Mouse (Mus musculus): ENCODE measurements around the gene Scnn1a. TPM values are rescaled to one million over a fixed set of nuclear protein-coding genes. Genes with fewer than 3 reads are reported as not detected.
A peak's percentile ranks its signal among the peaks of the same experiment; 100 is the strongest.

Gene Scnn1a
- polyA plus RNA-seq, 1 experiment from 2014 or later = 0.93 TPM

DNA sequence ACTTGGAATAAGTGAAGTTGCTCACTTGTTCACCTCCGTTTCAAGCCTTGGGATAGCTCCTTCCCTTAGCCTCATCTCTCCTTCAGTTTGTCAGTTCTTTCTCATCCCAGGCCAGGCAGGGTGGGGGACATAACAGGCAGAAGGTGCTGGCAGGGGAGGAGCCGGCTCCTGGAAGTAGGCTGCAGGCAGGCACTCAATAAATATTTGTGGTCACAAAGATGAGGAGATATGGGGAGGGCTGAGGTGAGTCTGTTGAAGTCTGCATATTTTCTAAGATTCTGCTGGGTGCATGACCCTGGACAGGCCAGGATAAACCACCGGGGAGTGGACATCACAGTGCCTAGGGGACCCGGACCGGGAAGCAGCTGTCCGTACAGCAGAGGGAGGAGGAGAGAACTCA is 3.1 kb downstream of the Scnn1a start:
- H3K27ac ChIP-seq (ENCODE audit: low read depth, low read length) = no peak overlapping the region
- H3K4me1 ChIP-seq (ENCODE audit: control insufficient read depth, insufficient read depth, low read length) = peaks cover 9% of the 10 kb centered on the region
- H3K36me3 ChIP-seq (ENCODE audit: control insufficient read depth, insufficient read depth, low read length) = no peaks in the 10 kb centered on the region
- H3K4me3 ChIP-seq (ENCODE audit: low read depth, low read length) = no peak overlapping the region
- peaks cover 46% of the 10 kb centered on the region for H3K27me3 ChIP-seq (ENCODE audit: control insufficient read depth, insufficient read depth, low read length)
- no peak overlapping the region for H3K4me2 ChIP-seq
- H3K9ac ChIP-seq (ENCODE audit: low read depth, low read length) = no peak overlapping the region
- ATAC-seq (replicated peaks; ENCODE audit: insufficient number of reproducible peaks, low FRiP score, low TSS enrichment) = no peak
- 52% methylated on average over 6 of the region's 6 CpGs for WGBS (ENCODE audit: insufficient replicate concordance)
- no peaks in the 10 kb centered on the region for H3K9me3 ChIP-seq (replicated peaks; ENCODE audit: control insufficient read depth, low read length)

DNA sequence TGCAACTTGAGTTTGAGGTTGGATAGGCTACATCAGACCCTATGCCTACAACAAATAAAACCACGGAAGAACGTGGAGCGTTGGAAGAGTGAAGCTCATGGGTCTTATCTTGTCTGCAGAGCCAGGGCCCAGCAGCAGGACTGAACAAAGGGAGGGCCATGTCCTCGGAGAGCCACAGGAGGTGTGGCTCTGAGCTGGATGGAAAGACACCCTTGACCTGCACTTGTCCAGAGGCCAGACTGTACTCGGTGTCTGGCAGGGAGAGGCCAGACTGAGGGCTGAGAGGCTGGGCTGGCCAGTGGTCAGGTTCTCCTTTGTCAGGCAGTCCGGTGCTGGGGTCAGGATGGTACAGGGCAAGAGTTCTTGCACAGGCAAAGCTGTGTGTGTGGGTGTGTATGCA is 4.9 kb downstream of the Scnn1a start:
- Histone ChIP-seq H3K36me3 (ENCODE audit: control insufficient read depth, insufficient read depth, low read length) (no peaks in the 10 kb centered on the region), H3K27ac (ENCODE audit: low read depth, low read length) (no peak overlapping the region), H3K9me3 (replicated peaks; ENCODE audit: control insufficient read depth, low read length) (no peaks in the 10 kb centered on the region), H3K4me2 (no peak overlapping the region), H3K4me1 (ENCODE audit: control insufficient read depth, insufficient read depth, low read length) (peaks cover 9% of the 10 kb centered on the region), H3K27me3 (ENCODE audit: control insufficient read depth, insufficient read depth, low read length) (peaks cover 36% of the 10 kb centered on the region), H3K9ac (ENCODE audit: low read depth, low read length) (no peak overlapping the region; the same call in 1 of the 2 replicates), H3K4me3 (ENCODE audit: low read depth, low read length) (no peak overlapping the region)
- ATAC-seq (replicated peaks; ENCODE audit: insufficient number of reproducible peaks, low FRiP score, low TSS enrichment) = no peak
- WGBS (ENCODE audit: insufficient replicate concordance) = 32% methylated on average over 6 of the region's 6 CpGs

GRCm38 (mm10) chr6:125328243-125328642 is 7.8 kb downstream of the Scnn1a start:
- Histone ChIP-seq H3K4me1 (ENCODE audit: control insufficient read depth, insufficient read depth, low read length) (peaks cover 5% of the 10 kb centered on the region; the same call in 1 of the 2 replicates), H3K9ac (ENCODE audit: low read depth, low read length) (no peak overlapping the region), H3K9me3 (replicated peaks; ENCODE audit: control insufficient read depth, low read length) (no peaks in the 10 kb centered on the region), H3K27me3 (ENCODE audit: control insufficient read depth, insufficient read depth, low read length) (peaks cover 7% of the 10 kb centered on the region), H3K36me3 (ENCODE audit: control insufficient read depth, insufficient read depth, low read length) (no peaks in the 10 kb centered on the region), H3K27ac (ENCODE audit: low read depth, low read length) (no peak overlapping the region), H3K4me3 (ENCODE audit: low read depth, low read length) (no peak overlapping the region), H3K4me2 (no peak overlapping the region)
- WGBS (ENCODE audit: insufficient replicate concordance) = 74% methylated on average over 5 of the region's 5 CpGs
- no peak for ATAC-seq (replicated peaks; ENCODE audit: insufficient number of reproducible peaks, low FRiP score, low TSS enrichment)

DNA sequence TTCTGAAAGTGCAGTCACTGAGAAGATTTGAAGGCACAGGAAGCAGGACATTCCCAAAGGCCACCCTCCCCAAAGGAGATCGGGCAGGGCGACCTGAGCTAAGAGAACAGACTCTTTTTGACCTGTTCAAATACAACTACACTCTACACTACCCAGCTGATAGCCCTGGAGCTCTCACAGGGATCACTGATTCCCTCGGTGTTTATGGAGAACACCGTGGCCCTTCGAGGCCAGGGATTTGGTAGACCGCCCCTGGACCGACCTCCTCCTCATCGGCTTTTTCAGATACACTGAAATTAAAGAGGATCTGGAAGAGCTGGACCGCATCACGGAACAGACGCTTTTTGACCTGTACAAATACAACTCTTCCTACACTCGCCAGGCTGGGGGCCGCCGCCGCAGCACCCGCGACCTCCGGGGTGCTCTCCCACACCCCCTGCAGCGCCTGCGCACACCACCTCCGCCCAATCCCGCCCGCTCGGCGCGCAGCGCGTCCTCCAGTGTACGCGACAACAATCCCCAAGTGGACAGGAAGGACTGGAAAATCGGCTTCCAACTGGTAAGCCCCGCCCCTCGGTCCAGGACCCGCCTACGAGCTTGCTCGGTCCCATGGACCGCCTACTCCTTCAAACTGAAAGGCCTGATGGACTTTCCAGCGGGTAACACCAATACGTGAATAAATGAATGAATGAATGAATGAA is 10.3 kb downstream of the Scnn1a start:
- peak; percentile 81 for ATAC-seq (replicated peaks; ENCODE audit: insufficient number of reproducible peaks, low FRiP score, low TSS enrichment)
- no peaks in the 10 kb centered on the region for H3K9me3 ChIP-seq (replicated peaks; ENCODE audit: control insufficient read depth, low read length)
- H3K9ac ChIP-seq (ENCODE audit: low read depth, low read length) = peak overlapping the region; percentile 75
- no peaks in the 10 kb centered on the region for H3K4me1 ChIP-seq (ENCODE audit: control insufficient read depth, insufficient read depth, low read length)
- H3K36me3 ChIP-seq (ENCODE audit: control insufficient read depth, insufficient read depth, low read length) = no peaks in the 10 kb centered on the region
- WGBS (ENCODE audit: insufficient replicate concordance) = under 1% methylated on average over 39 of the region's 39 CpGs
- no peaks in the 10 kb centered on the region for H3K27me3 ChIP-seq (ENCODE audit: control insufficient read depth, insufficient read depth, low read length)
- no peak overlapping the region for H3K27ac ChIP-seq (ENCODE audit: low read depth, low read length)
- H3K4me3 ChIP-seq (ENCODE audit: low read depth, low read length) = peak overlapping the region; percentile 55
- H3K4me2 ChIP-seq = peak overlapping the region; percentile 85

DNA sequence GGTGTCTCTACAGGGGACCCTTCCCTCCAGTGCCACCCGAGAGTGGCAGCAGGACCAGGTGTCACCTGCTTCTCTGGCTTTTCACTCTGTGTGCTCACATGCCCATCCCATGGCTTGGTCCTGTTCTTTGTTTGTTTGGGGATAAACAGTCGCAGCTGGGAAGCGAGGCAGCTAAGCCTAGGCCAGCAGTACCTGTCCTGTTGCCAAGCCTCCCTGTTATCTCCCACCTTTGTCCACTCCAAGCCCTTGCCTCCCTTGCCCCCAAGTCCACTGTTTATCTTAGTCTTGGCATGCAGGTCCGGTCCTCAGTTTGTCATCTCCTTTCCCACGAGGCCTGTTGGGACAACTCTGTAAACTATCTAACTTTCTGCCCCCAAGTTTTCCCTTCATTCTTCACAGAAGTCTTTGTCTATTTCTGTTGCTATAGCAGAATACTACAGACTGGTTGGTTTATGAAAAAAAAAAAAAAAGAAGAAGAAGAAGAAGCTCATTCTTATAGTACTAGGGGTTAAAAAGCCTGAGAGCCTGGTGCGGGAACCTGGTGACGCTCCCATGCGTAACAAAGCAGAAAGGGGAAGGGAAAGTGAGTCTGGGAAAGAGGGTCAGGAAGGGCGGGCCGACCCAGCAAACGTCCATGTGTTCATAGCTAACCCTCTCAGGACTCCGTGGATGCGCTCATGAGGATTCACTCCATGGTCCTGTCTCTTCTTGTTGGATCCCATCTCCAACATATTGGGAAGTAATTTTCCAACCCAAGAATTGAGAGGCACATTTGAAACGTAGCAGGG is 12.8 kb downstream of the Scnn1a start:
- no peaks in the 10 kb centered on the region for H3K4me1 ChIP-seq (ENCODE audit: control insufficient read depth, insufficient read depth, low read length)
- H3K4me2 ChIP-seq = no peak overlapping the region
- WGBS (ENCODE audit: insufficient replicate concordance) = 74% methylated on average over 14 of the region's 14 CpGs
- no peaks in the 10 kb centered on the region for H3K9me3 ChIP-seq (replicated peaks; ENCODE audit: control insufficient read depth, low read length)
- no peak overlapping the region for H3K4me3 ChIP-seq (ENCODE audit: low read depth, low read length)
- H3K27ac ChIP-seq (ENCODE audit: low read depth, low read length) = no peak overlapping the region
- no peak overlapping the region for H3K9ac ChIP-seq (ENCODE audit: low read depth, low read length)
- no peak for ATAC-seq (replicated peaks; ENCODE audit: insufficient number of reproducible peaks, low FRiP score, low TSS enrichment)
- no peaks in the 10 kb centered on the region for H3K27me3 ChIP-seq (ENCODE audit: control insufficient read depth, insufficient read depth, low read length)
- no peaks in the 10 kb centered on the region for H3K36me3 ChIP-seq (ENCODE audit: control insufficient read depth, insufficient read depth, low read length)

- no peaks in the 10 kb centered on the region for H3K4me1 ChIP-seq (ENCODE audit: control insufficient read depth, insufficient read depth, low read length)
- no peak overlapping the region for H3K4me2 ChIP-seq
- H3K9ac ChIP-seq (ENCODE audit: low read depth, low read length) = no peak overlapping the region
- ATAC-seq (replicated peaks; ENCODE audit: insufficient number of reproducible peaks, low FRiP score, low TSS enrichment) = no peak
- H3K27ac ChIP-seq (ENCODE audit: low read depth, low read length) = no peak overlapping the region
- WGBS (ENCODE audit: insufficient replicate concordance) = 71% methylated on average over 2 of the region's 2 CpGs
- no peaks in the 10 kb centered on the region for H3K27me3 ChIP-seq (ENCODE audit: control insufficient read depth, insufficient read depth, low read length)
- no peak overlapping the region for H3K4me3 ChIP-seq (ENCODE audit: low read depth, low read length)
- H3K36me3 ChIP-seq (ENCODE audit: control insufficient read depth, insufficient read depth, low read length) = no peaks in the 10 kb centered on the region
- H3K9me3 ChIP-seq (replicated peaks; ENCODE audit: control insufficient read depth, low read length) = no peaks in the 10 kb centered on the region
These were observed 13.9 kb downstream of the Scnn1a start for GRCm38 (mm10) chr6:125334356-125334755.

DNA sequence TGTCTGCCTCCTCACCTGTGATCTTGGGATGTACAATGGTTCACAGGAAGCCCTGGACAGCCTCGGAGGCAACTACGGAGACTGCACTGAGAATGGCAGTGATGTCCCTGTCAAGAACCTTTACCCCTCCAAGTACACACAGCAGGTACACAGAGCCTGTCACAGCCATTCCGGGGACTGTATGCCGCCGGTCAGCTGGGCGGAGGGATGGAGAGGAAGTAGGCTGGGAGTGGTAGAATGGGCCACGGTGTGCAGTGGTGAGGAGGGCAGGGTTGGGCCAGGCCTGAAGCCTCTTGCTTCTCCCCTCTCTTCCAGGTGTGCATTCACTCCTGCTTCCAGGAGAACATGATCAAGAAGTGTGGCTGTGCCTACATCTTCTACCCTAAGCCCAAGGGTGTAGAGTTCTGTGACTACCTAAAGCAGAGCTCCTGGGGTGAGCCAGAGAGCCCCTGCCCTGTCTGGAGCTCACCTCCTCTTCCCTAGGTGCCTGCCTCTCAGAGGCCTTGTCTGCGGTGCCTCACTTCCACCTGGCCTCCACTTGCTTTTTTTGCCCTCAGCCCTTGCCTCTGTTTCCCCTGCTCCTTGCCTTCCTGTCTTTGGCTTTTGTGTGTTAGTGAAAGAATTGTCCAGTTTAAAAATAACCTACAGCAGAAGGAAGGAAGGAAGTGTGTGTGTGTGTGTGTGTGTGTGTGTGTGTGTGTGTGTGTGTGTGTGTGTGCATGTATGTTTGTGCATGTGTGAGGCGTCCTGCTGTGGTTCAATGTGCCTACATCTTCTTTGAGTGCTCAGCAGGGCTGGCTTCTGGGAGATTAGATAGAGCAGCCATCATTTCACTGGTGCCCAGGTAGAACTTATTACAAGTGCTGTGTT is 18.6 kb downstream of the Scnn1a start:
- Histone ChIP-seq H3K4me1 (ENCODE audit: control insufficient read depth, insufficient read depth, low read length) (peaks cover 6% of the 10 kb centered on the region; the same call in 1 of the 2 replicates), H3K9ac (ENCODE audit: low read depth, low read length) (no peak overlapping the region), H3K4me2 (no peak overlapping the region), H3K9me3 (replicated peaks; ENCODE audit: control insufficient read depth, low read length) (no peaks in the 10 kb centered on the region), H3K36me3 (ENCODE audit: control insufficient read depth, insufficient read depth, low read length) (no peaks in the 10 kb centered on the region), H3K27me3 (ENCODE audit: control insufficient read depth, insufficient read depth, low read length) (peaks cover 3% of the 10 kb centered on the region; the same call in 1 of the 2 replicates), H3K27ac (ENCODE audit: low read depth, low read length) (no peak overlapping the region; the same call in 1 of the 2 replicates), H3K4me3 (ENCODE audit: low read depth, low read length) (no peak overlapping the region)
- ATAC-seq (replicated peaks; ENCODE audit: insufficient number of reproducible peaks, low FRiP score, low TSS enrichment) = no peak
- 59% methylated on average over 9 of the region's 9 CpGs for WGBS (ENCODE audit: insufficient replicate concordance)

DNA sequence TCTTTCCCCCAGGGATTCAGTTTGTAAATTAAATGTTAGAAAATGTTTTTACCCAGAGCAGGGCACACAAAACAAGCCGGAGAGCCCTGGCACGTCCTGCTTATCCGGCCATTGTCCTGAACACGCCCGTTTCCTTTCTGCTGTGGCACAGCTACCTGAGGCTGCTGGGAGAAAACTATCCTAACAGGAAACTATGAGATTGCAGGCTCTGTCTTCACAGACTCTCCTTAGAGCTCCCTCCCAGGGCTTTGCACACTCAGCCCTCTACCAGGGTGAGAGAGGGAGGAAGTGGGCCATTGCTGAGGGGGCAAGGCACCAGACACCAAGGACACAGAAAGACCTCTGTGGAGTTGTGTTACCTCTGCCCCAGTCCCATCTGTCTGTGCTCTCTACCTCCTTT is 19.8 kb downstream of the Scnn1a start:
- Histone ChIP-seq H3K27ac (ENCODE audit: low read depth, low read length) (peak overlapping the region; percentile 67), H3K4me3 (ENCODE audit: low read depth, low read length) (no peak overlapping the region), H3K4me2 (no peak overlapping the region), H3K36me3 (ENCODE audit: control insufficient read depth, insufficient read depth, low read length) (no peaks in the 10 kb centered on the region), H3K9me3 (replicated peaks; ENCODE audit: control insufficient read depth, low read length) (no peaks in the 10 kb centered on the region), H3K4me1 (ENCODE audit: control insufficient read depth, insufficient read depth, low read length) (peaks cover 6% of the 10 kb centered on the region; the same call in 1 of the 2 replicates), H3K9ac (ENCODE audit: low read depth, low read length) (no peak overlapping the region), H3K27me3 (ENCODE audit: control insufficient read depth, insufficient read depth, low read length) (peaks cover 4% of the 10 kb centered on the region; the same call in 1 of the 2 replicates)
- WGBS (ENCODE audit: insufficient replicate concordance) = 58% methylated on average over 5 of the region's 5 CpGs
- no peak for ATAC-seq (replicated peaks; ENCODE audit: insufficient number of reproducible peaks, low FRiP score, low TSS enrichment)
